Mouse (Mus musculus): Measurements from ENCODE around the gene Mdp1. TPM values are rescaled to one million over a fixed set of nuclear protein-coding genes. Genes with fewer than 3 reads are reported as not detected.

The Mdp1 gene
- polyA plus RNA-seq, 1 experiment from 2014 or later = 82.8 TPM

DNA sequence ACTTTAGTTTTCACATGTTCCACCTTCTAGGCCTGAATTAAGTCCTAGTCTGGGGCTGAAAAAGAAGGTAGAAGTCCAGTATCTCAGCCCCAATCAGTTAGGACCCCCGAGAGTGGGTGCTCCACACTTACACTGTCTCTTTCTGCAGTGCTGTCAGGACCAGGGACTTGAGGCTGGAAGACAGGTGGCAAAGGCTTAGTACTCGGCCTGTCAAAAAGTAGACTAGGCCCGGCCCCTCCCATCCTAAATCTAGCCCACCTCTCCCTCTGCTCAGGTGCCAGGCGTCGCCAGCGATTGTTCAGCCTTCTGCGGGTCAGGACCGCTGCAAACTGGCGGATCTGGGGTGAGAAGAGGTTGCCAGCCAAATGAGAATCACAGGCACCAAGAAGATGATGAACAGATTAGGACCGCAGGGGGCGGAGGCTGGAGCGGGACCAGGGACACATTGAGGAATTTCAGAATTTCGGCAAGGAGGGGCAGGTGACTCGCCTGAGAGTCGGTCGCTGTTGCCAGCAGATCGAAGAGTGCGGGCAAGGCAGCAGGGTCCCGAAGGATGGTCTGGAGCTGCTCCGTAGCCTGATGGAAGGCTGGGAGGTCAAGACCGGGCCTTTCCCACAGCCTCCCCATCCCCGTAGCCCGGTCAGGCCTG is 25.3 kb downstream of the Mdp1 start:
- WGBS = 2% methylated on average over 23 of the region's 23 CpGs
- Histone ChIP-seq H3K9ac (ENCODE audit: low read depth, low read length) (peak overlapping the region; percentile 75), H3K27ac (ENCODE audit: low read depth, low read length) (peak overlapping the region; percentile 74), H3K4me2 (ENCODE audit: low read length) (peak overlapping the region; percentile 77), H3K9me3 (ENCODE audit: control insufficient read depth, low read length) (no peaks in the 10 kb centered on the region), H3K27me3 (replicated peaks; ENCODE audit: control insufficient read depth, insufficient read depth, low read length) (no peaks in the 10 kb centered on the region), H3K4me3 (ENCODE audit: low read length) (peak overlapping the region; percentile 61), H3K36me3 (ENCODE audit: control insufficient read depth, insufficient read depth, low read length) (peaks cover 46% of the 10 kb centered on the region), H3K4me1 (ENCODE audit: control insufficient read depth, insufficient read depth, low read depth, low read length) (peaks cover 11% of the 10 kb centered on the region)
- peak; percentile 77 for ATAC-seq

DNA sequence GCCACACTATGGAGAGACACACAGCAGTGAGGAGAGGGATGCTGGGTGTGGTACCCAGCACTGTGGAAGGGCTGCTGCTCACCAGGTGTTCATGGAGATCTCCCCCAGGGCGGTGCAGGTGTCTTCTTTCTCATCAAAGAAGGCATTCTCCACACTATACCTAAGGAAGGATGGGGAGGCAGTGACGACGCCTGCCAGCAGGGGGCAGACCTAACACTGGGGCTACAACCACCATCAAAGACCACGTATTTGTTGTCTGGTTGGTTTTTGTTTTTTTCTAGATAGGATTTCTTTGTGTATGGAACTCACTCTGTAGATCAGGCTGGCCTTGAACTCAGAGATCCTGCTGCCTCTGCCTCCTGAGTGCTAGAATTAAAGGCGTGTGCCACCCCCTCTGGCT is 31.0 kb downstream of the Mdp1 start:
- Histone ChIP-seq H3K4me3 (ENCODE audit: low read length) (no peak overlapping the region), H3K9ac (ENCODE audit: low read depth, low read length) (no peak overlapping the region), H3K27me3 (replicated peaks; ENCODE audit: control insufficient read depth, insufficient read depth, low read length) (no peaks in the 10 kb centered on the region), H3K4me1 (ENCODE audit: control insufficient read depth, insufficient read depth, low read depth, low read length) (no peaks in the 10 kb centered on the region; the same call in 1 of the 2 replicates), H3K9me3 (ENCODE audit: control insufficient read depth, low read length) (no peaks in the 10 kb centered on the region), H3K27ac (ENCODE audit: low read depth, low read length) (no peak overlapping the region), H3K36me3 (ENCODE audit: control insufficient read depth, insufficient read depth, low read length) (peaks cover 79% of the 10 kb centered on the region), H3K4me2 (ENCODE audit: low read length) (no peak overlapping the region)
- 55% methylated on average over 5 of the region's 5 CpGs for WGBS
- ATAC-seq = no peak

DNA sequence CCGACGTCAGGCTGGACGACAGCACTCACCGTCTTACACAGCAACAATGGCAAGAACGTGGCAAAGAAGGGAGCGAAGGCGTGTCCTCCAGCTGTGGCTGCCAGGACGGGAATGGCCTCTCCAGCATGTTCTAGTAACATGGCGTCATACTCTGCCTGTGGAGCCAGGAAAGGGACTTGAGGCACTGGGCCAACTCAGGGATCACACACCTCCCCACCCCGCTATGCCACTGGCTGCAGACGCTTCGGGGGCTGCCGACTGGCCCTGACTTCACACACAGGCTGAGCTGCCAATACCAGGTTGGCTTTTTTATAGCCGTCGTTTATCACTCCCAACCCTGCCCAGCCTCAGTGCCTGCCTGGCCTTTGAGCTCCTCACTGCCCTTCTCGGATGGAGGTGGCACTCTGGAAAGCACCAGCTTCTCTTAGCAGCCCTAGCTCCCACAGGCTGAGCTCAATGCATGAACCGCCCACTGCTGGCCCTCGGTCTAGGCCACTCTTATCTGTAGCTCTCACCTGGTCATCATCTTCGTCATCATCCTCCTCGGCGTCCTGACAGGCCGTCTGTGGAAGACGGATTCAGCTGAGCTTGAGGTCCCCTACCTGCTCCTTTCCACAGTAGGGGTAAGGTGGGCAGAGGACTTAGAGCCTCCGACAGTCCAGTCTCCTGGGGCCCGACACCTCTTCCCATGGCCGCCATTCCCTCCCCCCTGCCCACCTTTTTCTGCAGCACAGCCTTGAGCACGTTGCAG is 32.1 kb downstream of the Mdp1 start:
- 88% methylated on average over 27 of the region's 27 CpGs for WGBS
- no peak for ATAC-seq
- H3K4me1 ChIP-seq (ENCODE audit: control insufficient read depth, insufficient read depth, low read depth, low read length) = no peaks in the 10 kb centered on the region
- no peaks in the 10 kb centered on the region for H3K9me3 ChIP-seq (ENCODE audit: control insufficient read depth, low read length)
- no peak overlapping the region for H3K4me3 ChIP-seq (ENCODE audit: low read length)
- no peak overlapping the region for H3K9ac ChIP-seq (ENCODE audit: low read depth, low read length)
- peaks cover 75% of the 10 kb centered on the region for H3K36me3 ChIP-seq (ENCODE audit: control insufficient read depth, insufficient read depth, low read length)
- no peaks in the 10 kb centered on the region for H3K27me3 ChIP-seq (replicated peaks; ENCODE audit: control insufficient read depth, insufficient read depth, low read length)
- H3K27ac ChIP-seq (ENCODE audit: low read depth, low read length) = no peak overlapping the region
- no peak overlapping the region for H3K4me2 ChIP-seq (ENCODE audit: low read length)

DNA sequence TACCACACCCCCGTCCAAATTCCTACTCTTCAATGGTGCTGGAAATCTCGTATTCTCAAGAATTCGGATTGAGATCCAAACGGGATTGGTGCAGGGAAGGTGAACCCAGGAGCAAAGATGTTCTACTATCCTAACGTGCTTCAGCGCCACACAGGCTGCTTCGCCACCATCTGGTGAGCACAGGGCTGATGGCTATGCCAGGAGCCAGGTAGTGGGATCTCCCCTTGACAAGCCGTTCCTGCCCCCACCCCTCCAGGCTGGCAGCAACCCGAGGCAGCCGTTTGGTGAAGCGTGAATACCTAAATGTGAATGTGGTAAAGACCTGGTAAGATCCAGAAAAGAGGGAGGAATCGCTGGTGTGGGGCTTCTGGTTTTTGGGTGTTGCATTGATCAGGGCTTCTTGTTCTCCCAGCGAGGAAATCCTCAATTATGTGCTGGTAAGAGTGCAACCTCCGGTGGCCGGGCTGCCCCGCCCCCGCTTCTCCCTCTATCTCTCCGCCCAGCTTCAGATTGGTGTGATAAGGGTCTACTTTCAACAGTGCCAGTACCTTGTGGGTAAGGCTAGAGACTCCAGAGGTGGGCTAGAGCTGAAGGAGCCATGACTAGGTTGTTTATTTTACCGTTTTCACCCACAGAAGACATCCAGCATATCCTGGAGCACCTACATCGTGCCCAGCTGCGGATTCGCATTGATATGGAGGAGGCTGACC is 41.7 kb downstream of the Mdp1 start:
- ATAC-seq = peak; percentile 55; the same call in 1 of the 2 replicates
- H3K36me3 ChIP-seq (ENCODE audit: control insufficient read depth, insufficient read depth, low read length) = no peaks in the 10 kb centered on the region
- 52% methylated on average over 22 of the region's 22 CpGs for WGBS
- H3K9me3 ChIP-seq (ENCODE audit: control insufficient read depth, low read length) = no peaks in the 10 kb centered on the region
- peak overlapping the region; percentile 33 for H3K4me3 ChIP-seq (ENCODE audit: low read length)
- no peaks in the 10 kb centered on the region for H3K27me3 ChIP-seq (replicated peaks; ENCODE audit: control insufficient read depth, insufficient read depth, low read length)
- no peaks in the 10 kb centered on the region for H3K4me1 ChIP-seq (ENCODE audit: control insufficient read depth, insufficient read depth, low read depth, low read length)
- H3K9ac ChIP-seq (ENCODE audit: low read depth, low read length) = peak overlapping the region; percentile 25; the same call in 1 of the 2 replicates
- H3K27ac ChIP-seq (ENCODE audit: low read depth, low read length) = no peak overlapping the region
- peak overlapping the region; percentile 44 for H3K4me2 ChIP-seq (ENCODE audit: low read length)

DNA sequence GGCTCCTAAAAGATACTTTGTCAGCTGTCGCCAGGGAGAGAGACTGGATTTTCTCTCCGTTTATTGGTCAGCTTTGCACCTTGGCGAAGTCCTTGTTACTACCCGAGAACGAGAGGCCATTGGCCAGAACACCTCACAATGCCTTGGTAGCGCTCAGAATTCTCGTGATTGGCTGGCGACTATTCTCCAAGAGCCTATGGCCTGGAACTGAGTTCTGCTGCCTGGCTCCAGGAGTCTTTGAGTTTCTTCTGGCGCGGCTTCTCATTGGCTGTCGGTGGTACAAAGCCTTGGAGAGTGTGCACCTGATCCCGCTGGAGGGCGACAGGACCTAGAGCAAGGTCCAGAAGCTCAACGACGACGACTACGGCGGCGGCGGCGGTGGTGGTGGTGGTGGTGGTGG is 42.5 kb downstream of the Mdp1 start, which contains the start of gene Rec8:
TSS of gene Rec8 (plus strand) at position 216 of the 400 bp plus-strand sequence.
- H3K9ac ChIP-seq (ENCODE audit: low read depth, low read length) = peak within 1 kb of the TSS; percentile 25; the same call in 1 of the 2 replicates

DNA sequence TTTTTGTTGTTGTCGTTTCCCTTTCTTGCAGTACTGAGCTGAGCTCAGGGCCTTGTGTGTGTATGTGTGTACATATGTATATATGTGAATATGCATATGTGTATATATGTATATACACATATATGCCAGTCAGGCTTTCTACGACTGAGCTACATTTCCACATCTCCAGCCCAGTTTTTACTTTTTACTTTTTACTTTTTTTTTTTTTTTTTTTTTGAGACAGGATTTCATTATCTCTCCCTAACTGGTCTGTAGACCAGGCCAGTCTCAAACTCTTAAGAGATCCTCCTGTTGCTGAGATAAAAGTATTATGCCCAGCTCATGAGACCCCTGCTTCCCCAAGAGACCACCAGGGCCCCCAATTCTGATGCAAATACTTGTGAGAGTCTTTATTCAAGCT is 43.5 kb downstream of the Mdp1 start:
- no peaks in the 10 kb centered on the region for H3K27me3 ChIP-seq (replicated peaks; ENCODE audit: control insufficient read depth, insufficient read depth, low read length)
- no peak overlapping the region for H3K27ac ChIP-seq (ENCODE audit: low read depth, low read length)
- no peaks in the 10 kb centered on the region for H3K9me3 ChIP-seq (ENCODE audit: control insufficient read depth, low read length)
- H3K4me2 ChIP-seq (ENCODE audit: low read length) = no peak overlapping the region
- no peak for ATAC-seq
- H3K4me1 ChIP-seq (ENCODE audit: control insufficient read depth, insufficient read depth, low read depth, low read length) = no peaks in the 10 kb centered on the region
- WGBS = 76% methylated on average over 2 of the region's 2 CpGs
- no peak overlapping the region for H3K9ac ChIP-seq (ENCODE audit: low read depth, low read length)
- no peaks in the 10 kb centered on the region for H3K36me3 ChIP-seq (ENCODE audit: control insufficient read depth, insufficient read depth, low read length)
- H3K4me3 ChIP-seq (ENCODE audit: low read length) = no peak overlapping the region

More for the DNA sequence above, 42.5 kb downstream of the Mdp1 start, which contains the start of gene Rec8:
- Histone ChIP-seq H3K4me2 (ENCODE audit: low read length) (peak within 1 kb of the TSS; percentile 44), H3K27ac (ENCODE audit: low read depth, low read length) (no peak within 1 kb of the TSS), H3K36me3 (ENCODE audit: control insufficient read depth, insufficient read depth, low read length) (no peaks in the 10 kb centered on the region), H3K4me3 (ENCODE audit: low read length) (peak within 1 kb of the TSS; percentile 33), H3K4me1 (ENCODE audit: control insufficient read depth, insufficient read depth, low read depth, low read length) (no peaks in the 10 kb centered on the region), H3K9me3 (ENCODE audit: control insufficient read depth, low read length) (no peaks in the 10 kb centered on the region), H3K27me3 (replicated peaks; ENCODE audit: control insufficient read depth, insufficient read depth, low read length) (no peaks in the 10 kb centered on the region)
- 19% methylated on average over 21 of the region's 21 CpGs for WGBS
- ATAC-seq = peak; percentile 89

DNA sequence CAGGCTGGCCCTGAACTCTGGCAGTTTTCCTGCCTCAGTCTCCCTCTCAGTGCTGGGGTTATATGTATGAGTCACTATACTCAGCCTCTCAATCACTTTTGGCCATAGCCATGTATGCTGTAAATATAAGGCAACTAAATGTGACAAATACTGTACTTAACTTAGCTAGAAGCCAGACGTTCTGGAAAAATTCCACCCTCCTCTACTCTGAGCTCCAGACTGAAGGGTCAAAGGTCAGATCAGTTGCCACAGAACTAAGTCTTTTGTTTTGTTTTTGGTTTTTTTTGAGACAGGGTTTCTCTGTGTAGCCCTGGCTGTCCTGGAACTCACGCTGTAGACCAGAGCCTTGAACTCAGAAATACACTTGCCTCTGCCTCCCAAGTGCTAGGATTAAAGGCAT is 44.4 kb downstream of the Mdp1 start:
- no peak overlapping the region for H3K4me3 ChIP-seq (ENCODE audit: low read length)
- no peaks in the 10 kb centered on the region for H3K9me3 ChIP-seq (ENCODE audit: control insufficient read depth, low read length)
- no peak overlapping the region for H3K9ac ChIP-seq (ENCODE audit: low read depth, low read length)
- no peak overlapping the region for H3K4me2 ChIP-seq (ENCODE audit: low read length)
- H3K27me3 ChIP-seq (replicated peaks; ENCODE audit: control insufficient read depth, insufficient read depth, low read length) = no peaks in the 10 kb centered on the region
- no peaks in the 10 kb centered on the region for H3K36me3 ChIP-seq (ENCODE audit: control insufficient read depth, insufficient read depth, low read length)
- no peak for ATAC-seq
- WGBS = 54% methylated on average over 2 of the region's 2 CpGs
- no peaks in the 10 kb centered on the region for H3K4me1 ChIP-seq (ENCODE audit: control insufficient read depth, insufficient read depth, low read depth, low read length)
- no peak overlapping the region for H3K27ac ChIP-seq (ENCODE audit: low read depth, low read length)

DNA sequence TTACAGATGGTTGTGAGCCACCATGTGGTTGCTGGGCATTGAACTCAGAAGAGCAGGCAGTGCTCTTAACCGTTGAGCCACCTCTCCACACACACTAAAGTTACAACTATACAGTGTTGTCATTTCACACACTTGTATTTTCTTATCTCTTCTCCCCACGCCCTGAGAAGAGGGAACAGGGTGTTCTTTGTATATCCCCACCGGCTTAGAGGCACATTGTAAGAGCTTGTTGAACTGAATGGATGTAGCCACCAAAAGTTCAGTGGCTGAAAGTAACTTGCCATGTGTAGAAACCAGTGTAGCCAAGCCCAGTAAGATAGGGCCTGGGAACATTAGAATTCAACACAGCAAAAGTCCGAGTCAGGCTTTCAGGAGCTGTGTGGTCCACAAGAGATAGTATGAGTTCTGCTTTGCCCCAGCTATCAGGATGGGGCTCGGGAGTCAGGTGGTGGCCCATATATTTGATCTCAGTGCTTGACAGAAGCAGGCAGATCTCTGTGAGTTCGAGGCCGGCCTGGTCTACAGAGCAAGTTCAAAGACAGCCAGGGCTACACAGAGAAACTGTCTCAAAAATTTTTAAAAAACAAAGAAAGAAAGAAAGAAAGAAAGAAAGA is 45.6 kb downstream of the Mdp1 start:
- no peaks in the 10 kb centered on the region for H3K27me3 ChIP-seq (replicated peaks; ENCODE audit: control insufficient read depth, insufficient read depth, low read length)
- H3K36me3 ChIP-seq (ENCODE audit: control insufficient read depth, insufficient read depth, low read length) = no peaks in the 10 kb centered on the region
- H3K9ac ChIP-seq (ENCODE audit: low read depth, low read length) = no peak overlapping the region
- H3K4me2 ChIP-seq (ENCODE audit: low read length) = no peak overlapping the region
- H3K9me3 ChIP-seq (ENCODE audit: control insufficient read depth, low read length) = no peaks in the 10 kb centered on the region
- no peaks in the 10 kb centered on the region for H3K4me1 ChIP-seq (ENCODE audit: control insufficient read depth, insufficient read depth, low read depth, low read length)
- no peak overlapping the region for H3K4me3 ChIP-seq (ENCODE audit: low read length)
- 89% methylated on average over 7 of the region's 7 CpGs for WGBS
- no peak for ATAC-seq
- no peak overlapping the region for H3K27ac ChIP-seq (ENCODE audit: low read depth, low read length)

Measured in hindbrain, embryonic 16.5 days (tissue).